Mouse (Mus musculus) mesoderm, embryonic 11.5 days (tissue): ENCODE measurements at regions not wholly inside any gene's neighbourhood (a gene's known extent, or its start where the extent isn't known, plus 50 kb on each side); places are given as distances from the start of the nearest gene placed in this dataset.

Experiments used
- DNase-seq: peaks from one replicate; pipeline ENCODE4 v3.0.0-alpha.2; 2012; ENCODE audit warnings: low read depth, low spot score

DNA sequence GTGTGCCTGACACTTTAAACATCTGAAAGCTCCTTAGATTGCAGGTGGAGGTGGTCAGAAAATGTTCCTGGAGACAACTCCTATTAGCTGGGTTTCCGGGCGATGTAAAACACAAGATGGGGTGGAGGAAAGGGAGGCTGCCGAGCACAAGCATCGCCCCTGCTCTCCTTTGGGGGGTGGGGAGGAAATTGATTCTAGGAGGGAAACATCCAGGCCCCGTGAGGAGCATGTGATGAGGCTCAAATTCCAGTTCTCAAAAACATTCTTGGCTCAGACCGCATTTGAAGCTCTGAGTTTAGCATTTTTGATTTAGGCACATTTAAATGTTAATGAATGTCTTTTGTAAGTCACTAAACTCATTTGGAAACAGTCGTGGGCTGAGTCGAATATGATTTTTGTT, 105.5 kb downstream of the Rpl14 start:
- DNase-seq = no peak

- no peak for DNase-seq
Measured at GRCm38 (mm10) chr9:120677216-120677615, 106.0 kb downstream of the Rpl14 start.

GRCm38 (mm10) chr9:120679822-120680426, 108.7 kb downstream of the Rpl14 start:
- DNase-seq = no peak

GRCm38 (mm10) chr9:120681404-120681803, 110.2 kb downstream of the Rpl14 start:
- DNase-seq = no peak

DNA sequence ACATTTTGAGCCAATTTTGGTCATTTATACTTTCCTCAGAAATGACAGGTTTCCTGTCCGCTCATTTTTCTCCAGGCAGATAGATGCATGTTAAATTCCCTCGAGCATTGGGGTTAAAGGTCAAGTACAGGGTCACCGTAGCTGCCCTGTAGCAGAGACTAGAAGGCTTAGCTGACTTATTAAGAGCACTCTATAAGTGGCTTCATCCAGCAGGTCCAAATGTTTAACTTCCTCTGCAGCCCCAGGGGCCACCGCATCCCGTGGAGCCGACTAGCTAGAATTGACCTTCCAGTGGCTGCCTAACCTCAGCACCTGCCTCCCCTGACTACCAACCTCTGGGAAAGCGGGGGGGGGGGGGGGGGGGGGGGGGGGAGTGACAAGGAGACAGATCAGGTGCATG, 114.7 kb downstream of the Rpl14 start:
- DNase-seq = no peak

DNA sequence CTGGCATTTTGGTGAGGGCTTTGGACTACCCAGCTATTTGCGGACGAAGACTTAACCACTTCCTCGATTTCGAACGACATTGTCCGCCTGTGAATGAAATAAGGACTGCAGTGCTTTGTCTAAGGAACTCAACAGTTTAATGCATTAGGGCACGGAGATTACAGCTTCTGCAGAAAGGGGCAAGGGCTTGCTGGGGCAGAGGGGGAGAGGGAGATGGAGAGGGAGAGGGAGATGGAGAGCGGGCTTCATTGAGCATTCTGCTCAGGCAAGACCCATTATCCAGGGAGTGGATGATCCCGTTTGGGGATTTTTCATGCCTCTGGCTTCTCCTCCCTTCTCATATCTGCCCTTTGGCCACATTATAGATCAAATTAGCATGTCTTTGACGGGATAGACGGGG, 117.8 kb downstream of the Rpl14 start:
- DNase-seq = no peak

DNA sequence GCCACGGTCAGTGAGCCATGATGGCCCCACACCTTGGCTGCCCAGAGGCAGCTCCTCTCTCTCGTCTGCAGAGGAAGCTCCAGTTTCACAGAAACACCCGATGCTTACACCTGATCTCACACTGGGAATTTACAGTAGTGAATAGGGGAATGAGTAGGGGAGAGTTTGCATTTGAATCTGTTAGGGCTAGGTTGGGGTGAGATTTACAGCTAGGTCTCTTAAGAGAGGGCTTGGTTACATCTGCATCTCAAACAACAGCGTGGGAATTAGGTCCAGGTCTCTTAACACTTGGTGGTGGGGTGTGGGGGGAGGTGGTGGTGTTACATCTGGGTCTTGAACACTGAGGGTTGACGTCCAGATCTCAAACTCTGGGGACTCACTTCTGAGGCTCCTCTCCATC, 119.3 kb downstream of the Rpl14 start:
- DNase-seq = no peak

- peak; percentile 93 for DNase-seq
Measured at GRCm38 (mm10) chr9:120690961-120691941, 120.0 kb downstream of the Rpl14 start.

GRCm38 (mm10) chr9:120691971-120692401, 120.7 kb downstream of the Rpl14 start:
- no peak for DNase-seq

- DNase-seq = no peak
Measured at GRCm38 (mm10) chr9:120694457-120694856, 123.2 kb downstream of the Rpl14 start.

DNA sequence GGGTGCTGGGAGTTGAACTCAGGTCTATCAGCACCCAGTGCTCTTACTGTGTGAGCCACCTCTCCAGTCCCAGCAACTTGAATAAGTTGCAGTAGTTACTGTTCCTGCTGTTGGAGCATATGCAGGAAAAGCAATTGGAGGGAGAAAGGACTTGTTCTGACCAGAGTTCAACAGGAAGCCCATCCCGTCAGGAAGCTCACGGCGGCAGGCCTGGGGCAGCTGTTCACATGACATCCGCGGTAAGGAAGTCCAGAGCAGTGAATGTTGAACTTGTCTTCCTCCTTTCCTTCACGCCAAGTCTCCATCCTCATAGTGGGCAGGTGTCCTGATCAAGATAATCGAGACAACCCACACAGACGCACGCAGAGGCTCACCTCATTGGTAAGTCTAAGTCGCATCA, 124.7 kb downstream of the Rpl14 start:
- no peak for DNase-seq

GRCm38 (mm10) chr9:120697749-120698148, 126.5 kb downstream of the Rpl14 start:
- no peak for DNase-seq

GRCm38 (mm10) chr9:120699781-120700180, 128.5 kb downstream of the Rpl14 start:
- no peak for DNase-seq

DNA sequence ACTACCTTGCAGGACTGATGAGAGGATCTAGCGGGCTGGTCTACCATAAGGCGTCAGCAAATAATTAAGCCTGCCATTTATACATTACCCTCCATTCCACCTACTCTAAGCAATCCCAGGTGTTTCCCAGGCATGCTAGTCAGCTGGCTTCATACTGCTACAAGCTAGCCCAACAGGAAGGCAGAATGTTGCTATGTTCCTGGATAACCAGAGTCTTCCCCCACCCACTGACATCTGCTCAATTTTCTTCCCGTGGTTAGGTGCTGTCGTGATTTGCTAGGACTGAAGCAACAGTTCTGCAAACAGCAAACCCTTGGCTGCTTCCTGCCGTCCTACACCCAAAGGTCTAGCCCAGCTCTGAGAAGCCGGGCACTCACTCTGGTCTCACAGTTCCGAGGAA, 131.6 kb downstream of the Rpl14 start:
- no peak for DNase-seq

DNA sequence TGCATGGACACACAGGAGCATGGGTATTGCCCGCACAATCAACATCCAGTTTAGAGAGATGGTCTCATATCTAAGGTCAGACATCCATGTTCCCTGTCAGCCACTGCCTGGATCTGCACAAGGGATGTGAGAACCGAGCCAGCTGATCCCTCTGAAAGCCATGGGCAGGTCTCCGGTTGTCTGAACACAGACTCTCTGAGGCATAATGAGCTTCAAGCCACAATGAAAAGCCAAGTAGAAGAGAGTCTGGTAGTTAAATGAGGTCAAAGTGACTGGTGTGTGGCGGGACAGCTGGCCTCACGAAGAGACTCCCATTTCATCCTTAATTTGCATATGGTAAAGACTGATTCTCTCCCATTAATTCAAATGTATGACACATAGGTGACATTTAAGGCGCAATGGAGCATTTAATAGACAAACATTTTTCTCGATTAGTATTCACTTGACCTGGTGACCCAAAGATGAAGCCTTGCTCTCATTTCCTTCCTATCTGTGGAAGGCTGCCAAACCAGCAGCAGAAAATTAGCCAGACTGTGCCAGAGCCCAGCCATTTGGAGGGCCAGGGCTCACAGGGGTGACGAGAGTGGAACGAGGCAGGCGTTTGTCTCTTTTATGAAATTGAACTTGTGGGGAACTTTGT, 132.2 kb downstream of the Rpl14 start:
- no peak for DNase-seq

- no peak for DNase-seq
Measured at GRCm38 (mm10) chr9:120706562-120707198, 135.4 kb downstream of the Rpl14 start.

DNA sequence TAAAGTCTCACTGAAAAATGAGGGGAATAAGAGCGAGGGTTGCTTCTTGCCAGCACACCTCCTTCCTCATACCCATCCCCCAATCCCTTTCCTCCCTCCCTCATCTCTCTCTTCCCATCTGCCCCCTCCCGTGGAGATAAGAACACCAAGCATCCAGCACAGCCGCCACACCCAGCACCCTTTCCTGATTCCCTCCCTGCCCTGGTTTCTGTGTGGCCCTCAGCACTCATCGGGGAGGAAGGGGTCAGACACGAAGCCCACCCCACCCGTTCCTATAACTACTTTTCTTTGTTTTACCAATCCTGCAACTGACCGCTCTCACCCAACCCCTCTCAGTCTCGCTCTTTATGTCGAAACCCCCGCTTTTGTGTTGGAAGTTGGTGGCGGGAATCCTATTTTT, 137.3 kb downstream of the Rpl14 start:
- DNase-seq = no peak

DNA sequence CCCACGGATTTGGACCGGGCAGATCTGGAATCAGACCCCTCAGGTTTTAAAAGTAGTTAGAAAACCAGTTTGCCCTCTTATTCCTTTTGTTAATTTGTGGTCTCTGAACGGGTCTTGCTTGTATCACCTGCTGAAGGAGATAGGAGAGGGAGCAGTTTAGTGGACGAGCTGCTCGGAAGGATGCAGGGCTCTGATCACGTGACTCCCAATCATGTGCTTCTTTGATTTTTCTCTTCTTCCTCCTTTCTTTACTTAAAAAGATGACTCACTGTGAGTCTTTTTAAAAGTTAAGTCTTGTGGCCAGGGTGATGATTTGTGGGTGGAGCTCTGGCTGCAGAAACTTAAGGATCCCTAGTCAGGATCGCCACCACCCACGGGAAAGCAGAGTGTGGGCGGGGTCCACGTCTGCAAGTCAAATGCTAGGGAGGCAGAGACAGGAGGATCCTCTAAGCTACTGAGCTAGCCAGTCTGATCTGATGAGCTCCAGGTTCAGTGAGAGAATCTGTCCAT, 138.0 kb downstream of the Rpl14 start:
- no peak for DNase-seq

DNA sequence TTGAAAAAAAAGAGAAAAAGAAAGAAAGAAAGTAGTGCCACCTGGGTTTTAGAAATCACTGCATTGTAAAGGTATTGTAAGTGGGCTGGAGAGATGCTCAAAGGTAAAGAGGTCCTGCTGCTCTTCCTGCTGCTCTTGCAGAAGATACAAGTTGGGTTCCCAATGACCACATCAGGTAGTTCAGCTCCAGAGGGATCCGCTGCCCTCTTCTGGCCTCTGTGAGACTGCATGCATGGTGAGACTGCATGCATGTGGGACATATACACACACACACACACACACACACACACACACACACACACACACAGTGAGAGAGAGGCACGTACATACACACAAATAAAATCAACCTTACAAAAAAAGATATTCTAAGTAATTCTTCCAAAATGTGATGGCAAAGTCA, 141.7 kb downstream of the Rpl14 start:
- DNase-seq = no peak

DNA sequence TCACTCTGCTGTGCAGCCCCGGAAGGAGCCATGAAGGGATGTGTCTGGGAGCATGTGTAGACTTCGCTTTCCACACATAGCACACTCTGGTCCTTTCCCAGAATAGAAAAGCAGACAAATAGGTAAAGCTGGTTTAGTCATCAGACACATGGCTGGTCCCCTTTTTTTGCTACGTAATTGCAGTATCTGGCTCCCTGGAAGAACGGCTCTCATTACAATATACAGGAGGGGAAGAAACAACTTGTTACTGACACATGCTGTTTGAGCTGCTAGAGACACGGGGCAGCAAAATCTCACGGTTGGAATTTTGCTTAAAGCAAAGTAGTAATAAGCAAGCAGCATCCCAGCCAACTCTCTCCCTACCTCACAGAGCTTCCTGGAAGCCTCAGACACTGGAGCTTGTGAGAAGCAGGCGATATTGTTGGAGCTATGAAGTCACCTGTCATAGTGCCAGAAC, 144.4 kb downstream of the Rpl14 start:
- DNase-seq = no peak

DNA sequence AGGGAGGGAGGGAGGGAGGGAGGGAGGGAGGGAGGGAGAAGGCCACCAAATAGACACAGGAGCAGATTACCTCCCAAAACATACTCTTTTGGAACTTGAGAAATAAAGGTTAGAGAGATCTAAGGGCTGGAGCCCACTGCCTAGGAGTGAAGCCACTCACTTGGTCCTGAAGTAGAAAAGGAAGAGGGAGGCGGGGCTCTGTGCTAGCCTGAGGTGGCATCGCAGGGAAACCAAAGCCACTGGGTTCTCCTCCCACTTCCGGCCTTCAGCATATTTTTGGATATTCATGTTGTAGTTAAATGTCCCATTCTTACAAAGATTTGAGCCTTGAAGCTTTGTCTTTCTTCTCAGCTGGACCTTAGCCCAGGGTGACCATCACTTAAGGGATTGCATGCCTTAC, 147.6 kb downstream of the Rpl14 start:
- DNase-seq = no peak
